Mouse (Mus musculus): ENCODE measurements around the gene Itpr2. TPM values are rescaled to one million over a fixed set of nuclear protein-coding genes. Genes with fewer than 3 reads are reported as not detected.
"Not testable (repeated sequence)": the region's sequence is repeated elsewhere in the genome, so short reads cannot be mapped to it uniquely, and the experiment has no call there.

Itpr2 gene
- total RNA-seq, 2 experiments from 2014 or later: 6.0 to 15.1 TPM

DNA sequence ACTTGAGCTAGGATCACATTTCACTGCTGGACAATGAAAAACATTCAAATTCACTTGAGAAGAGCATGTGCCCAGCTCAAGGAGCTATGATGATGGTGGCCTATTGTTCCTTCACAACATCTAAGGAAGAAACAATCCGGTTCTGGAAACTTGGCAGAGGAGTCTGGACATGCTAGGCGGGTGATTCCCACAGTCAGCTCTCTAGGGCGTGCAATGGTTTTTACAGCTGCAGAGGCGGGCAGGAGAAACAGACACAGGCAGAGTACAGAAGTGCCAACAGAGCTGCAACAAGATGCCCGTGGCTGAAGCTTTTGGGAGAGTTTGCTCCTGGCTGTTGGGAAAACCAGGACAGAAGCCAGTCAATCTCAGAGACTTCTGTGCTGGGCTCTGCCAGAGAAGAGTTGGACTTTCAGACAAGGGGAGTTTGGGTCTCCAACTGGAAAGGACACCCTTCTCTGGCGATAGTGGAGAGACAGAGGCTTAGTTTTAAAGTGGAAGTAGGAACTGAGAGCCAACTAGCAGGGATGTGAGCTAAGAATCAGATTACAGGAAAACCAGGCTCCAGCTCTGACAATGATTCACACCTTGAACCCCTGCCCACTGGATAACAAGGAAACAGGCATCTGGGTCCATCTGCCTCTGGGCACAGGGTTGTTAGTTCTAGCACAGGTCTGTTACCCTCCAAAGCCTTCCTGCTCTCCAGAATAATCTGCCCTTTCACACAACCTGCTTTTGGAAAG, 28.6 kb downstream of the Itpr2 start:
- ATAC-seq (replicated peaks; ENCODE audit: poor library complexity, severe bottlenecking): no peak

DNA sequence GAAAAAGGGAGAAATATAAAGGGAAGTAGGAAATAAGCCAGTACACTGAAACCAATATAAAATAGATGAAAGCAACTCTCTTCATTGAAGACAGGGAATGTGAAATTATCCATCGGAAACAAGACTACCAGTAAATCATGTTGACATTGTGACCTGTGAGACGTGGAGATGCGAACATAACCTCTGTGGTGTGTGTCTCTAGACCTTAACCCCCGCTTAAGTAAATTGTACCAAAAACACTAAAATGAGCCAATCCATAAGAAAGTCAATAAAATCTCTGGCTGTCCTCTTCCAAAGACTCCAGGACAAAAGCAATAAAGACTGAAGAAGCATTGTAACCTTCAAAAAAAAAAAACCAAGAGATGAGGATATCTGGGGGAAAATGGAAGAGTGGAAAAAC, 31.6 kb downstream of the Itpr2 start:
- ATAC-seq (replicated peaks; ENCODE audit: poor library complexity, severe bottlenecking): no peak

DNA sequence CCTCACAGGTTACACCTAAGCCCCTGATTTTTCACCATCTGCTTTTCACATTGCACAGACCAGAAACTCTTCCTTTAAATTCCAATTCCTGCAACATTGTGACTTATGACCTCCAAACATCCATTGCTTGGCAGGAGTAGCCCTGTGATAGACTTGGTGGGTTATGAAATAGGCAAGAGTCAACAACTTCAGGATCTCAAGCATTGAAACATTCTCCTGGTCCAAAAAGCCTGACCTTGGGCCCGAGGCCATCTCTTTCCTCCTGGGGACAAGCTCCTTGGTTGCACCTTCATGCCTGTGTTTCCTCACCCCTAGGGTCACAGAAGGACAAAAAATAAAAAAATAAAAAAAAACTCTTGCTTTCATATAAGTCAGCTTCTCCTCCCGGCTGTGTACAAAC, 32.1 kb downstream of the Itpr2 start:
- ATAC-seq (replicated peaks; ENCODE audit: poor library complexity, severe bottlenecking): no peak

DNA sequence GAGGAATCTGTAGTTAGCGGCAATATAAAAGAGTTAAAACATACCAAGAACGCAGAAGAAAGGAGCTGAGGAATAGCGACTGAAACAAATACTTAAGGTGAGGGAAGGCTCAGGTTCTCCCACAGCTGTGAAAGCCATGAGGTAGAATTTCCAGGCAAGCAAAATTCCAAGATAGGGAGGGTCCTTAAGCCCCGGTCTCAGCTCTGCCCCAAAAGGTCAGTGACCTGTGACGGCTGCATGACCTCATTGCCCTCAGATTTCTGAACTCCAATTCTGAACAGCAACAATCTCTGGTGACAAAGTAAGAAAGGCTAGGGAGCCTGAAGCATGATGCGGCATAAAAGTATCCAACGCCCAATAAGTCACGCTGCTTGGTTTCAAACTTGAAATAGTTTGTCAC, 33.7 kb downstream of the Itpr2 start:
- no peak for ATAC-seq (replicated peaks; ENCODE audit: poor library complexity, severe bottlenecking)

DNA sequence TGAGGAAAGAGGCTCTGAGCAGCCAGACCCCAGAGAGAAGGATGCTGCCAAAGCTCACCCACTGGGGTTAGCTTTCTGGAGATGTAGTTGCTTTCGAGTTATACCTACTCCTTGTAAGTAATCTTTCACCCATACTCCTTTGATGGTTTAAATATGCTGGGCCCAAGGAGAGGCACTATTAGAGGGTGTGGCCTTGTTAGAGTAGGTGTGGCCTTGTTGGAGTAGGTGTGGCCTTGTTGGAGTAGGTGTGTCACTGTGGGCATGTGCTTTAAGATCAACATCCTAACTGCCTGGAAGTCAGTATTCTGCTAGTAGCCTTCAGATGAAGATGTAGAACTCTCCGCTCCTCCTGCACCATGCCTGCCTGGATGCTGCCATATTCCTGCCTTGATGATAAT, 37.4 kb downstream of the Itpr2 start:
- not testable (repeated sequence) for ATAC-seq (replicated peaks; ENCODE audit: poor library complexity, severe bottlenecking)

DNA sequence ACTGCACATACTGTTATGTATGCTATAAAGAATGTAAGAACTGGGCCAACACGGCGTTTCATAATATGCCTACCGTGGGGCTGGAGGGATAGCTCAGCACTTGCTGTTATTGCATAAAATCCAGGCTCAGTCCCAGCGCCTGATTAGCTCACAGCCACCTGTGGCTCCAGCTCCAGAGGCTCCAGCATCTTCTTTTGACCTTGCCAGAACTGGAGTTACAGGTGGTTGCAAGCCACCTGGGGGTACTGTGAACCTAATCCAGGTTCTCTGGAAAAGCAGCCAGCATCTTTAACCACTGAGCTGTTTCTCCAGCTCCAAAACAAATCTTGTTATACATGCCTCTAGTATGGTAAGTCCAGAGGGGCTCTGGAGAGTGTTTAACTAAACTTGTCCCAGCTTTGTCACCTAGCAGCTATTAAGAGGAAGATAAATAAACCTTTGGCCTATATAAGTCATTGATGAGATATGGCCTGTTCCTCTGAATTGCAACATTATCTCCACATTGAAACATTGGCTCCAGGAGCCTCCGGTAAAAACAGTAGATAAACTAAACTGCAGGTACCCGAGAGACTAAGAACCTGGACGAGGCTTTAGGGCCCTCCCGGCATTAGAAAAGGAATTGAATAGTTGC, 37.9 kb downstream of the Itpr2 start:
- no peak for ATAC-seq (replicated peaks; ENCODE audit: poor library complexity, severe bottlenecking)

DNA sequence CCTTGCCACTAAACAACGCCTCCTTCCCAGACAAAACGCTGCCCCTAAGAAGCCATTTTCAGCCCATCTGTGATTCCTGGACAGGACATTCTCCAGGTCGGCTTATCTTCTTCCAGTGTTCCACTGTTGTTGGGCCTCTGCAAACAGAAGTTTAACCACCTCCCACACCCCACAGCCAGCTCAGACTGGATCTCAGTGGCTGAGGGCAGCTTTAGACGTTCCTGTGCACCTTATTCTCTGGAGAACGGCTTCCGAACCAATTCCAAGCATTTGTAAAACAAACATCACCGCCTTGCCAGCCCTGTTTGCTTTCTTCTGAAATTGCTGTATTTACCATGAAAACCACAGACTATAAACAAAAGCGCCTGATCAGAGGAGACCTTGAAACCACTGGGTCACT, 41.1 kb downstream of the Itpr2 start:
- ATAC-seq (replicated peaks; ENCODE audit: poor library complexity, severe bottlenecking): no peak

DNA sequence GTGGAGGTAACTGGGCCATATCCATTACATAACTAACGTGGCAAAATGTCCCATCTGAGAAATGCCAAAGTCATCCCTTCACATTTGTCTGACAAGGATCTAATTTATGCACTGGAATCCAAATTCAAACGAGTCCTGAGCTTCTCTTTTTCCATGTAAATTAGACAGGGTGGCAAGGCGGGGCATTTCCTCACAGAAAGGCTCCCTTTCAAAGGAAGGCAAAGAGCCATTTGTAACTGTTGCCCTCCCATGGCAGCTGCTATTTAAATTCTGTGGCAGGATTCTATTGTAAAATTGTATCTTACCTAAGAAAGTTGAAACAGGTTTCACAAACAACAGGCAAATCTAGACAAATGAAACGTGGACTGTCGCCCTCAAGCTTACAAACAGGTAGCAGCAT, 43.6 kb downstream of the Itpr2 start:
- ATAC-seq (replicated peaks; ENCODE audit: poor library complexity, severe bottlenecking): no peak

DNA sequence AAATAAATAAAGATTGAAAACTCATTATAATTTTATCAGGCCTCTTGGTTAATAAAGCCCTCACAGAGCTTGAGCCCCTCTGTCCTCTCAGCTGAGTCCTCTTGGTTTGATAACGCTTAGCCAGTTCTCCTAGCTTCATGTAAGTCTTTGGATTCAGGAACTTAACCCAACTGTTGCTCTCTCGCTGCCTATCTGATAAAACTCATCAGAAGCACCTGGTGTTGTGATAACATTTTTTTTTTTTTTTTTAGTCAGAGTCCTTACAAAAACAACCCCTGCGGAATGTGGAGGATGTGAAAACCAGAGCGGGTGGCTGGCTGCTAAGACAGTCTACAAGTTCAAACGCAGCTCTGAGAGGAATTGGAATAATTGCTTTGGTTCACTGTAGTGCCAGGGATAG, 45.3 kb downstream of the Itpr2 start:
- no peak for ATAC-seq (replicated peaks; ENCODE audit: poor library complexity, severe bottlenecking)

DNA sequence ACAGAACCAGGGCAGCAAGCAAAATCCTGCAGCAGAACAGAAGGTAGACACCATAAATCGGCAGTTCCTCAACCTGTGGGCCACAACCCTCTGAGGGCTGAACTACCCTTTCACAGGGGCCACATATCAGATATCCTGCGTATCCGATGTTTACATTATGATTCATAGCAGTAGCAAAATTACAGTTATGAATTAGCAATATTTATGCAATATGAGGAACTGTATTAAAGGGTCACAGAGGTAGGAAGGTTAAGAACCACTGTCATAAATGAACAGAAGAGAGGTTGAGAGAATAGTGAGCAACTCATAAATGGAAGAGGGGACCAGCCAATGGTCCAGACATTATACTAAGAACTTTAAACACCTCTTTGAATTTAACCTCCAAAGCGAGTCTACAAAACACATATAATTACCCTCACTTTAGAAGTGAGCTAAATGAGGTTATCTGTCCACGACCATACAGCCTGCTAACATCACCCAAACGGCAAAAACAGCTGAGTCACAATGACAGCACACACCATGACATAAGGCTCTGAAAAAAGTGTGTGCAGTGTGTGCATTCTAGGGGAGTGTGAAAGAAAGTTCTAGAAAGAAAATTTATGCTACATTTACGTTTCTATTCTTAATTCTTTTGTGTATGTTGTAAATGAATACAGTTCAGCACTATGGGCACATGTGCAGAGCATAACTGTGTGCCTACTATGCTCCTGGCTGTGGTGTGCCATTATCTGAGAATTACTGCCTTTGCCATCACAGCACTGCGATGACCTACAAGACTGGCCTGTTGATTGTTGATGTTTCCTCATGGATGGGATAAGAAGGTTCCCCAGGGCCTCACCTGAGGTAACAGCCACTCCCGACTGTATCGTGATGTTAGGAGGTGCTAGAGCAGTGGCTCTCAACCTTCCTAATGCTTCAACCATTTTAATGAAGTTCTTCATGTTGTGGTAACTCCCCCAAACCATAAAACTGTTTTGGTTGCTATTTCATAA, 47.2 kb downstream of the Itpr2 start:
- no peak for ATAC-seq (replicated peaks; ENCODE audit: poor library complexity, severe bottlenecking)

DNA sequence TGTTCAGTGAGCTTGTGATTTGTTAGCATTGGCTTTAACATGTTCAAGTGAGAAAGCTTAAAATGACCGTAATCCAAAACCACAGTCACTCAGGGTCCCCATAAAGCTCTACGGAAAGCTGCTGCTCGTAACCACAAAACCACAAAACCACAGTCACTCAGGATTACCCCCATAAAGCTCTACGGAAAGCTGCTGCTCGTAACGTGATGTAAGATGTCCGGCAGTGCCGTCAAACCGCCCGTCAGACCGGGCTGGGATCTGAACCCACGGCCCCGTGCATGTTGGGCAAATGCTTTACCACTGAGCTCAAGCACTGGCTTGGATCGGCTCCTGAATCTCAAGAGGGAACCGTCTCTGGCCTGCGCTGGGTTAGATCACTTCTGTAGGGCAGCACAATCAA, 49.5 kb downstream of the Itpr2 start:
- ATAC-seq (replicated peaks; ENCODE audit: poor library complexity, severe bottlenecking): peak; percentile 94

DNA sequence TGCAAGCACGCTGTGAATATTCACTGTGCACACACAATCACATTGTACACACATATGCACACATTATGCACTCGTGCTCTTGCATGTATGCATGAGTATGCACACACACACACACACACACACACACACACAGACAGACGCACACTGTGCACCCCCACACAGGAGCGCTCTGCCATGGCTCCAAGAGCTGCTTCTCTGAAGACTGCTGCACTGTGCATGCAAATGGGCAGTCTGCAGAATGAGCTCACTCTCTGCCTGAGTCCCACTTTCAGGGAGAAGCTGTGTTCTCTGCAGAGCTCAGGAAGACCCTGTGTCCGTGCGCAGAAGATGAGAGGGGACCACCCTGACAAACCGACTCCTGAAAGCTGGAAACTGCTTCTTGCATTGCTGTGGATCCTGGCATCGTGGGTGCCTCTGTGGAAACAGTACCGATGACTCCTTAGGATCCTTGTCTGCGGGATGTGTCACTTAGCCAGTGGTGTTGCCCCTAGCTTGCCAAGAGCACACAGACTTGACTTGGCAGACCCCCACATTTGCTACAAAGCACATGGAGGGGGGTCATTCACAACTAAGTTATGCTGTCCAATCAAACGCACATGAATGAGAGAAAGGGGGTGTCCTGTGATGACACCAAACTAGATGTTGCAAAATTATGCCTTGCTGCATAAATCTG, 55.9 kb downstream of the Itpr2 start:
- ATAC-seq (replicated peaks; ENCODE audit: poor library complexity, severe bottlenecking): no peak

DNA sequence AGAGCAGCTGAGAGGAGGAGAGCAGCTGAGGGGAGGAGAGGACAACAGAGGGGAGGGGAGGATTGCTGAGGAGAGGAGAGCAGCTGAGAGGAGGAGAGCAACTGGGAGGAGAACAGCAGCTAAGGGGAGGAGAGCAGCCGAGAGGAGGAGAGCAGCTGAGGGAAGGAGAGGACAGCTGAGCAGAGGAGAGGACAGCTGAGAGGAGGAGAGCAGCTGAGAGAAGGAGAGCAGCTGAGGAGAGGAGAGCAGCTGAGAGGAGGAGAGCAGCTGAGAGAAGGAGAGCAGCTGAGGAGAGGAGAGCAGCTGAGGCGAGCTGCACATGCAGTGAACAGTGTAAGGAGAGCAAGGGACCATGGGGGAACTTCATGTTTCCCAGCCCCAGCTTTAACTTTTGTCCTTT, 62.2 kb downstream of the Itpr2 start:
- no peak for ATAC-seq (replicated peaks; ENCODE audit: poor library complexity, severe bottlenecking)

DNA sequence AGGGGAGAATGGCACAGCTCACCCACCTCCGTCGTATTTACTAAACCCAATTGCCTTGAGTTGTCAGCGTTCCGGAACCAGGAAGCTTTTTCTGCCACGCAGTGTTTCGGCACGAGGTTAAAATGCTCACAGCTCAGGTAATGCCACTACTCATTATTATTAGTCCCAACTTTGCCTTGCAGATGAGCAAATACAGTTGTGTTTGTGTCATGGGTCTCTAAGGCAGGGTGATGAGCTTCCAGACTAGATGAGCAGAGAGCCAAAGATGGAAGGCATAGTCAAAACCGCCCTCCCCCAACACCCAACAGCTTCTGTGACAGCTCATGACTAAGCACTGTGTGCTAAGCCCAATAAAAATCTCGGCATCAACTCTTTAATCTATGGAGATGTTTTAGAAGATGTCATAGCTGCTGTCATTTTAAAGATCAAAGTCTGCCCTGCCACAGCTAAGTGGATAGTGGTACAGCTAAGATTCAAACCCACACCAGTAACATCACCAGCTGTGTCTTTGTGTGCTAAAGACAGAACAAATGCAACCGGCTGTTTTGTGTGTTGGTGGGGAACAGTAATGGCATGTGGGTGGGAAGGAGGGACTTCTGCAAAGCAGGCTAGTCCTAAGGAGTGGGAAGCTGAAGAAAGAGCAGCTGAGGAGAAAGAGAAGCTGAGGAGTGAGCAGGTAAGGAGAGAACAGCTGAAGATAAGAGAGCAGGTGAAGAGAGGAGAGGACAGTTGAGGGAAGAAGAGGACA, 62.8 kb downstream of the Itpr2 start:
- ATAC-seq (replicated peaks; ENCODE audit: poor library complexity, severe bottlenecking): no peak

DNA sequence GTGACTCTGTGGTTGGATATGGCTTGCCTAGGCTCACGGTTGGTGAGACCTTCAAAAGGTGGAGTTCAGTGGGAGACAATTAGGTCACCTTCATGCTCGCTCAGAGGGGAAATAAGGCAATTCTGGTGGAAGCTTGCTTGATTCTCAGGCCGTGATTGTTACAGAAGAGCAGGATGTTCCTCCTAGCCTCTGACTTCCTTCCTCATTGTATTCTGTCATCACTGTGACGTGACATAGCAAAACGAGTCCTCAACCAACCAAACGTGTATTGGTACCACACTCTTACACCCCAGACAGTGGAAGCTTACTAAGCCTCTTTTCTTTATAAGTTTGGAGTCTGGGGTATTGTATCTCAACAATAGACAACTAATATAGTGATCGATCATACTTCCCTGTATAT, 64.0 kb downstream of the Itpr2 start:
- peak; percentile 90 for ATAC-seq (replicated peaks; ENCODE audit: poor library complexity, severe bottlenecking)

DNA sequence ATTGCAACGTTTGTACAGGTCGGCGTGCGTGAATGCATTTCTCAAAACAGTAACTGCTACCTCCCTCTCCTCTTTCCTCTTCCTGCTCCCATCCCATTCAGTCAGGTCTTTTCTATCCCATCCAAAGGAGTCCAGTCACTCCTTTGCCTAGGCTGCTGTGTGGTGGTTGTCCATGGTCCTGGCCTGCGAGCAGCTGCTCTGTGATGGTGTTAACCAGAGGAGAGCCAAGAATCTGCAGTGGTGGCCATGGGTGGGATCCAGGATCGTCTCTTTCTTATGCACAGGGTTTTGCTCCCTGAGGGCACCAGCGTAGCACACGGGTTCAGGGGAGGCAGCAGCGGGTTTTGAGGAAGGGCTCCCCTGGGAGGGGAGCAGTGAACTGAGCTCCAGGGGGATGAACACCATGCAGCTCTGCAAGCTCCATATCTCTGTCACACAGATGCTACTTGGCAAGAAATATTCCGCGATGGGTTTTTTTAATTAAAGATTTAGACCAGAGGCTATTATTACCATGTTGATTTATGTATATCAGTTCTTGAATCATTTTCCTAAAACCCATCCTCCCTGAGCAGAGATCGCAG, 65.0 kb downstream of the Itpr2 start:
- ATAC-seq (replicated peaks; ENCODE audit: poor library complexity, severe bottlenecking): no peak

DNA sequence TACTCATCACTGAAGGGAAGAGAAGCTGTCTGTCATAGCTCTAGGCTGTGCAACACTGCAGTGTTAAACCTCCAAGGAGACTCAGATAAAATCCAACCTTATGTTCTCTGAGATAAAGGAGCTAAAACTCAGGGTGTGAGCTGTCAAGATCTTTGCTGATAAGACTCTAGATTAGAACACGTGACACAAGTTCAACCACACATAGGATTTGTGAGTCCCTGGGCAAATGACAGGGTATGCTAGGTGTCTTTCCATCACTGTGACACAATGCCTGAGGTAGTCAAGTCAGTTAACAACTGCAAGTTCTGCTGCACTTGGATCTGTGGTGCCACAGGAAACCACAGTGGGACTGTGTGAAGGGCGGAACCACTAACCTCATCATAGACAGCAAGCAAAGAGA, 67.8 kb downstream of the Itpr2 start:
- no peak for ATAC-seq (replicated peaks; ENCODE audit: poor library complexity, severe bottlenecking)

DNA sequence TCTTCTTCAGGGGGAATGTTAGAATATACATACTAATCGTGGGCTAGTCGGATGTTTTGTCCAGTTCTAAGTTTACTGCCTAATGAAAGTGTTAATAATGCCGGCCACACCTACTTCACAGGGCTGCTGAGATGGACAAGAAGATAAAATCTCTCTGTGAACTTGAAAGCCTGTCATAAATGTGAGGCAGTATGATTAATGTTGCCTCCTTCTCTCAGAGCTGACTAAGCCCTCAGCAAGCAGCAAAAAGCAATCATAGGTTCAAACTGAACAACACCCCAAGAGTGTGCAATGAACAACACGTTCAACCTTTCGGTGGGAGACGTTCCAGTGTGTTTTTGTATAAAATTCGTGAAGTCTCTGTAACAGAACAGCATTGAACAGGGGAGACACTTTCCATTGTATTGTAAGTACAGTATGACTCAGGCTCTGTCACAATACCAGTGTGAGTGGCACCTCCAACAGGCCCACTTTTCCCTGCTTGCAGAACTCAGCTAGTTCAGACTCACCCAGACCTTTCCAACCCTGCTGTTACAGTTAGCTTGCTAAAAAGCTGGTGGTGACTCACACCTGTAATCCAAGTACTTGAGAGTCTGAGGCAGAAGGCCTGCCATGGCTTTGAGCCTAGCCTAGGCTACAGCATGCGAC, 69.7 kb downstream of the Itpr2 start:
- no peak for ATAC-seq (replicated peaks; ENCODE audit: poor library complexity, severe bottlenecking)

DNA sequence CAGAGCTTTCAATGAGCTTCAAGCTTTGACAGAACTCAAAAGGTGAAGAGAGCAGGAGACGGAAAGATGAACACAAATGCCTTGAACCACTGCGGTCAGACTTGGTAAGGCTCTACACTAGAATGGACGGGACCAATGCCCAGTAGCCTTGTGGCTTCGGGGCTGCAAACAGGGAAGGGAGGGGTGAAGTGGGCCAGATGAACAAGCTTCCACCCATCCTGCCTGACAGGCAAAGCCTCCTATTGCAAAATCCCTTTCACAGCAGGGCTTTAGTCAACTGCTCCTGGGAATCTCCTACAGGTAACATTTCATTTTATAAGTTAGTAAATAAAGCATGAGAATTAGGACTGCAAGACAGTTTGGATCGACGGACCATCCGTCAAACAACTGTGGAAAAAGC, 70.2 kb downstream of the Itpr2 start:
- ATAC-seq (replicated peaks; ENCODE audit: poor library complexity, severe bottlenecking): no peak
